In genomic region chr15:99771004-99771500, GRCm38 (mm10) we compare ENCODE assay signal across 8 mouse cellular contexts. TPM values are rescaled to one million over a fixed set of nuclear protein-coding genes. Genes with fewer than 3 reads are reported as not detected.
DNase-seq lines count a peak whose midpoint lies in the region; ATAC-seq and TF ChIP-seq lines count a peak whose summit lies in the region.

No protein-coding gene starts in this region.

- no peaks in the 10 kb centered on the region for H3K9me3 ChIP-seq in hindbrain, embryonic 13.5 days
- no peaks in the 10 kb centered on the region for H3K9me3 ChIP-seq in midbrain, embryonic 12.5 days

- no peak overlapping the region for H3K27ac ChIP-seq in kidney, adult 2 months (ENCODE audit: insufficient read depth, low read depth, low read length)
- H3K27ac ChIP-seq in hindbrain, embryonic 13.5 days, result peak overlapping the region; percentile 96
- 0 out of 2 replicates have a peak overlapping the region, but pooled peaks have one; percentile 92 for H3K27ac ChIP-seq in midbrain, embryonic 12.5 days (replicated peaks)

- 41% methylated on average over 5 of the region's 5 CpGs for WGBS in kidney, adult 2 months
- 39% methylated on average over 5 of the region's 5 CpGs for WGBS in hindbrain, embryonic 13.5 days
- WGBS in midbrain, embryonic 12.5 days, result 28% methylated on average over 5 of the region's 5 CpGs

- no peak for TF ChIP-seq CTCF in kidney, adult 2 months (conservative IDR thresholded peaks at IDR 0.05; ENCODE audit: insufficient read depth, insufficient read length, low read depth, low read length)

- DNase-seq in kidney, adult 2 months, result no peak
- DNase-seq in kidney, postnatal 36 days, result no peak
- DNase-seq in NIH3T3 (ENCODE audit: low read depth), result peak; percentile 41
- no peak for DNase-seq in urinary bladder, postnatal 25 days (ENCODE audit: low spot score)
- DNase-seq in right cerebral cortex, postnatal 14 days, result no peak
- DNase-seq in embryo, embryonic 9.5 days (ENCODE audit: extremely low spot score), result no peak

- H3K4me3 ChIP-seq in kidney, adult 2 months (ENCODE audit: insufficient read depth, low read depth, low read length), result peak overlapping the region; percentile 92
- H3K4me3 ChIP-seq in hindbrain, embryonic 13.5 days, result peak overlapping the region; percentile 80
- peak overlapping the region; percentile 82 for H3K4me3 ChIP-seq in midbrain, embryonic 12.5 days

- peaks cover 2% of the 10 kb centered on the region; the same call in 1 of the 2 replicates for H3K4me1 ChIP-seq in kidney, adult 2 months (ENCODE audit: control insufficient read depth, insufficient read depth, low read length)
- H3K4me1 ChIP-seq in hindbrain, embryonic 13.5 days (replicated peaks), result peaks cover 19% of the 10 kb centered on the region
- peaks cover 15% of the 10 kb centered on the region for H3K4me1 ChIP-seq in midbrain, embryonic 12.5 days

- ATAC-seq in hindbrain, embryonic 13.5 days (ENCODE audit: low FRiP score), result no peak
- no peak for ATAC-seq in midbrain, embryonic 12.5 days (ENCODE audit: low FRiP score, low read depth)

- no peaks in the 10 kb centered on the region for H3K27me3 ChIP-seq in kidney, adult 2 months (replicated peaks; ENCODE audit: control insufficient read depth, insufficient read depth, low read length)
- no peaks in the 10 kb centered on the region for H3K27me3 ChIP-seq in hindbrain, embryonic 13.5 days
- H3K27me3 ChIP-seq in midbrain, embryonic 12.5 days, result no peaks in the 10 kb centered on the region

- peak overlapping the region; percentile 86 for H3K4me2 ChIP-seq in hindbrain, embryonic 13.5 days
- H3K4me2 ChIP-seq in midbrain, embryonic 12.5 days (replicated peaks), result peak overlapping the region; percentile 74

- TF ChIP-seq POLR2A in kidney, adult 2 months (IDR thresholded peaks at IDR 0.05; ENCODE audit: low read depth, low read length), result no peak

- peak overlapping the region; percentile 91 for H3K9ac ChIP-seq in hindbrain, embryonic 13.5 days
- peak overlapping the region; percentile 92 for H3K9ac ChIP-seq in midbrain, embryonic 12.5 days (replicated peaks)

- H3K36me3 ChIP-seq in kidney, adult 2 months (ENCODE audit: control insufficient read depth, insufficient read depth, low read length), result no peaks in the 10 kb centered on the region
- H3K36me3 ChIP-seq in hindbrain, embryonic 13.5 days, result no peaks in the 10 kb centered on the region
- no peaks in the 10 kb centered on the region for H3K36me3 ChIP-seq in midbrain, embryonic 12.5 days

RNA-seq across cellular contexts. Expression of gene Cers5, which starts 1.6 kb away (rescaled TPM):
- polyA plus RNA-seq in kidney, adult 2 months (2012; rRNA removed), result 28.7 and 31.8 TPM in 2 replicates
- polyA plus RNA-seq in hindbrain, embryonic 13.5 days (2015; fragmentation: Nextera tagmentation; extraction: Ambion mirVana), result 73.6 and 74.3 TPM in 2 replicates
- 57.4 and 59.6 TPM in 2 replicates for polyA plus RNA-seq in midbrain, embryonic 12.5 days (2016; fragmentation: Nextera tagmentation; extraction: Ambion mirVana)

RNA-seq across cellular contexts. Expression of gene Cox14, which starts 45.6 kb away (rescaled TPM):
- 263 and 269 TPM in 2 replicates for polyA plus RNA-seq in kidney, adult 2 months (2012; rRNA removed)
- polyA plus RNA-seq in hindbrain, embryonic 13.5 days (2015; fragmentation: Nextera tagmentation; extraction: Ambion mirVana), result 160 and 174 TPM in 2 replicates
- 156 and 164 TPM in 2 replicates for polyA plus RNA-seq in midbrain, embryonic 12.5 days (2016; fragmentation: Nextera tagmentation; extraction: Ambion mirVana)

RNA-seq across cellular contexts. Expression of gene Gpd1, which starts 53.7 kb away (rescaled TPM):
- polyA plus RNA-seq in kidney, adult 2 months (2012; rRNA removed), result 427 and 506 TPM in 2 replicates
- 1.6 and 2.1 TPM in 2 replicates for polyA plus RNA-seq in hindbrain, embryonic 13.5 days (2015; fragmentation: Nextera tagmentation; extraction: Ambion mirVana)
- polyA plus RNA-seq in midbrain, embryonic 12.5 days (2016; fragmentation: Nextera tagmentation; extraction: Ambion mirVana), result 0.75 and 0.96 TPM in 2 replicates

Comparison
In these comparisons a context has a peak if more than half of its experiments do, and no peak if none do; other contexts are left out.
1. RNA of gene Gpd1, which starts 53.7 kb away (polyA plus RNA-seq): 427 to 506 TPM in kidney, adult 2 months; 1.6 to 2.1 TPM in hindbrain, embryonic 13.5 days and 0.75 to 0.96 TPM in midbrain, embryonic 12.5 days; every median in the first group is over 100 times any median in the second.
2. Peak in every context shown above with its lines, with median percentiles within 50 percentile points of each other: H3K4me3 ChIP-seq.